Mouse (Mus musculus): Measurements from ENCODE around the gene Tkfc. TPM values are rescaled to one million over a fixed set of nuclear protein-coding genes. Genes with fewer than 3 reads are reported as not detected.

Tkfc gene
- polyA plus RNA-seq, 1 experiment from 2014 or later, result 7.3 TPM

GRCm38 (mm10) chr19:10590301-10590700 is 15.2 kb downstream of the Tkfc start:
- DNase-seq (ENCODE audit: low spot score) (no peak), ATAC-seq (no peak)
- WGBS, result 67% methylated on average over 3 of the region's 3 CpGs
- H3K9ac ChIP-seq (replicated peaks; ENCODE audit: low read depth), result no peak overlapping the region
- no peak overlapping the region for H3K4me3 ChIP-seq (ENCODE audit: low read depth, low read length)
- no peaks in the 10 kb centered on the region for H3K9me3 ChIP-seq (ENCODE audit: low read length)
- no peaks in the 10 kb centered on the region for H3K4me1 ChIP-seq (ENCODE audit: insufficient read depth, low read depth, low read length)
- peaks cover 23% of the 10 kb centered on the region for H3K36me3 ChIP-seq (ENCODE audit: insufficient read depth, low read length)
- TF ChIP-seq EP300 (IDR thresholded peaks at IDR 0.05), result no peak
- no peak for TF ChIP-seq CTCF (IDR thresholded peaks at IDR 0.05)
- no peak overlapping the region for H3K27ac ChIP-seq (ENCODE audit: low read length)
- H3K4me2 ChIP-seq (replicated peaks; ENCODE audit: low read depth, low read length), result no peak overlapping the region
- no peaks in the 10 kb centered on the region for H3K27me3 ChIP-seq (replicated peaks; ENCODE audit: insufficient read depth, low read length)

GRCm38 (mm10) chr19:10589127-10589857 is 16.2 kb downstream of the Tkfc start:
- no peak overlapping the region for H3K27ac ChIP-seq (ENCODE audit: low read length)
- 58% methylated on average over 5 of the region's 5 CpGs for WGBS
- ATAC-seq (no peak), DNase-seq (ENCODE audit: low spot score) (no peak)
- no peak overlapping the region for H3K9ac ChIP-seq (replicated peaks; ENCODE audit: low read depth)
- H3K9me3 ChIP-seq (ENCODE audit: low read length), result no peaks in the 10 kb centered on the region
- no peaks in the 10 kb centered on the region for H3K27me3 ChIP-seq (replicated peaks; ENCODE audit: insufficient read depth, low read length)
- TF ChIP-seq CTCF (IDR thresholded peaks at IDR 0.05) (no peak), EP300 (IDR thresholded peaks at IDR 0.05) (no peak)
- no peak overlapping the region for H3K4me3 ChIP-seq (ENCODE audit: low read depth, low read length)
- no peaks in the 10 kb centered on the region for H3K4me1 ChIP-seq (ENCODE audit: insufficient read depth, low read depth, low read length)
- no peak overlapping the region for H3K4me2 ChIP-seq (replicated peaks; ENCODE audit: low read depth, low read length)
- peaks cover 26% of the 10 kb centered on the region for H3K36me3 ChIP-seq (ENCODE audit: insufficient read depth, low read length)

GRCm38 (mm10) chr19:10587231-10587630 is 18.2 kb downstream of the Tkfc start:
- ATAC-seq, result no peak
- H3K27ac ChIP-seq (ENCODE audit: low read length), result no peak overlapping the region
- no peak overlapping the region for H3K4me2 ChIP-seq (replicated peaks; ENCODE audit: low read depth, low read length)
- no peak for DNase-seq (ENCODE audit: low spot score)
- H3K9me3 ChIP-seq (ENCODE audit: low read length), result no peaks in the 10 kb centered on the region
- H3K4me3 ChIP-seq (ENCODE audit: low read depth, low read length), result no peak overlapping the region
- no peaks in the 10 kb centered on the region for H3K27me3 ChIP-seq (replicated peaks; ENCODE audit: insufficient read depth, low read length)
- WGBS, result 81% methylated on average over 8 of the region's 8 CpGs
- TF ChIP-seq EP300 (IDR thresholded peaks at IDR 0.05) (no peak), CTCF (IDR thresholded peaks at IDR 0.05) (no peak)
- H3K9ac ChIP-seq (replicated peaks; ENCODE audit: low read depth), result no peak overlapping the region
- H3K4me1 ChIP-seq (ENCODE audit: insufficient read depth, low read depth, low read length), result no peaks in the 10 kb centered on the region
- H3K36me3 ChIP-seq (ENCODE audit: insufficient read depth, low read length), result peaks cover 26% of the 10 kb centered on the region

GRCm38 (mm10) chr19:10585112-10585511 is 20.3 kb downstream of the Tkfc start:
- no peak overlapping the region for H3K4me3 ChIP-seq (ENCODE audit: low read depth, low read length)
- ATAC-seq (no peak), DNase-seq (ENCODE audit: low spot score) (no peak)
- TF ChIP-seq CTCF (IDR thresholded peaks at IDR 0.05) (no peak), EP300 (IDR thresholded peaks at IDR 0.05) (no peak)
- H3K4me2 ChIP-seq (replicated peaks; ENCODE audit: low read depth, low read length), result no peak overlapping the region
- H3K27me3 ChIP-seq (replicated peaks; ENCODE audit: insufficient read depth, low read length), result no peaks in the 10 kb centered on the region
- H3K9ac ChIP-seq (replicated peaks; ENCODE audit: low read depth), result no peak overlapping the region
- no peak overlapping the region for H3K27ac ChIP-seq (ENCODE audit: low read length)
- H3K36me3 ChIP-seq (ENCODE audit: insufficient read depth, low read length), result peaks cover 15% of the 10 kb centered on the region; the same call in 1 of the 2 replicates
- 76% methylated on average over 8 of the region's 8 CpGs for WGBS
- H3K9me3 ChIP-seq (ENCODE audit: low read length), result no peaks in the 10 kb centered on the region
- no peaks in the 10 kb centered on the region for H3K4me1 ChIP-seq (ENCODE audit: insufficient read depth, low read depth, low read length)

- H3K4me1 ChIP-seq (ENCODE audit: insufficient read depth, low read depth, low read length), result no peaks in the 10 kb centered on the region
- no peak overlapping the region for H3K4me2 ChIP-seq (replicated peaks; ENCODE audit: low read depth, low read length)
- ATAC-seq (no peak), DNase-seq (ENCODE audit: low spot score) (no peak)
- H3K9me3 ChIP-seq (ENCODE audit: low read length), result no peaks in the 10 kb centered on the region
- H3K4me3 ChIP-seq (ENCODE audit: low read depth, low read length), result no peak overlapping the region
- TF ChIP-seq EP300 (IDR thresholded peaks at IDR 0.05), result no peak
- no peak for TF ChIP-seq CTCF (IDR thresholded peaks at IDR 0.05)
- peaks cover 11% of the 10 kb centered on the region; the same call in 1 of the 2 replicates for H3K36me3 ChIP-seq (ENCODE audit: insufficient read depth, low read length)
- H3K27me3 ChIP-seq (replicated peaks; ENCODE audit: insufficient read depth, low read length), result no peaks in the 10 kb centered on the region
- no peak overlapping the region for H3K27ac ChIP-seq (ENCODE audit: low read length)
- WGBS, result 45% methylated on average over 7 of the region's 7 CpGs
- no peak overlapping the region for H3K9ac ChIP-seq (replicated peaks; ENCODE audit: low read depth)
These were observed 21.8 kb downstream of the Tkfc start for GRCm38 (mm10) chr19:10583550-10584146.

GRCm38 (mm10) chr19:10581984-10582383 is 23.5 kb downstream of the Tkfc start:
- Histone ChIP-seq H3K9me3 (ENCODE audit: low read length) (no peaks in the 10 kb centered on the region), H3K36me3 (ENCODE audit: insufficient read depth, low read length) (peaks cover 11% of the 10 kb centered on the region; the same call in 1 of the 2 replicates), H3K4me3 (ENCODE audit: low read depth, low read length) (no peak overlapping the region), H3K27ac (ENCODE audit: low read length) (no peak overlapping the region), H3K4me2 (replicated peaks; ENCODE audit: low read depth, low read length) (no peak overlapping the region), H3K27me3 (replicated peaks; ENCODE audit: insufficient read depth, low read length) (no peaks in the 10 kb centered on the region), H3K4me1 (ENCODE audit: insufficient read depth, low read depth, low read length) (0 out of 2 replicates have a peak, but pooled peaks cover 2% of the 10 kb centered on the region), H3K9ac (replicated peaks; ENCODE audit: low read depth) (no peak overlapping the region)
- DNase-seq (ENCODE audit: low spot score) (no peak), ATAC-seq (no peak)
- no peak for TF ChIP-seq CTCF (IDR thresholded peaks at IDR 0.05)
- TF ChIP-seq EP300 (IDR thresholded peaks at IDR 0.05), result no peak
- WGBS, result 78% methylated on average over 6 of the region's 6 CpGs
